ENCODE assay signal across 9 mouse cellular contexts in the genomic region with DNA sequence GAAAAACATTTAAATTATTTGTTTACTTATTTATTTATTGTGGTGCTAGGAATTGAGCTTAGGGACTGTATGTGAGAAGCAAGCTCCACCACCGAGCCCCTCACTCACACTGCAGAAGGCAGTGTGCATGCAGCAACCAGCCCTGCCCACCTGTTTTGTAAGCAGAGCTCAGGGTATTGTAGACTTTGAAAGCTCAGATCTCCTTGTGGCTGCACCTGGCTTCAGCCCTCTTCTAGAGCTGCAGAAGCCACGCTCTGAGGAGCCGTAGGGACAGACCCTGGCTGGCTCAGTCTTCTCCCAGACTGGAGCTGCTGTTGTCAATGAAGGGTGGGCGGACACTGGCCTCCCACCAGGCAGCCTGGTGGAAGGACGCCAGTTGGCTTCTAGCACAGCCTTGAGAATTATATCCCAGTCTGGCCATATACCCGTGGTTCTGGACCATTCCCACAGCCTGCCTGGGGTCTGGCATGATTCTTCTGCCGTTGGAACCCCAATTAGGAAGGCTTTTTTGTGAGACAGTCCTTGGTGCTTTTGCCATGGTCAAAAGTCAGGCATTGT. TPM values are rescaled to one million over a fixed set of nuclear protein-coding genes. Genes with fewer than 3 reads are reported as not detected.
DNase-seq lines count a peak whose midpoint lies in the region; ATAC-seq and TF ChIP-seq lines count a peak whose summit lies in the region.
"Had no signal": no experiment of that assay in that cellular context is flagged by ENCODE, and none has a peak within 500 bp of the region (broad histone marks: within the 10 kb centered on the region; RNA-seq: fewer than 3 reads in every experiment).

No protein-coding gene starts in this region.

- peak; percentile 94 for DNase-seq in heart, adult 11 months
- peak; percentile 19 for DNase-seq in thymus, adult 2 months
- DNase-seq in thymus, adult 18-20 months: no peak
- DNase-seq in left cerebral cortex, postnatal 36 days (ENCODE audit: low spot score in 2 of 2): peak; percentile 78 to 81
- peak; percentile 58 for DNase-seq in thymus, postnatal 4 days
- DNase-seq in embryo, embryonic 9.5 days (ENCODE audit: extremely low spot score): no peak

- no peak for TF ChIP-seq POLR2A in thymus, adult 2 months (IDR thresholded peaks at IDR 0.05; ENCODE audit: control insufficient read depth, extremely low read depth, insufficient read depth, low read length, poor library complexity)

- H3K4me1 ChIP-seq in heart, embryonic 11.5 days (ENCODE audit: control insufficient read depth, insufficient read depth, low read length): peaks cover 2% of the 10 kb centered on the region; the same call in 1 of the 2 replicates
- H3K4me1 ChIP-seq in thymus, adult 2 months (replicated peaks; ENCODE audit: control insufficient read depth, insufficient read depth, low read length): peaks cover 7% of the 10 kb centered on the region
- no peaks in the 10 kb centered on the region for H3K4me1 ChIP-seq in intestine, postnatal 0 days (replicated peaks; ENCODE audit: control insufficient read depth, insufficient read depth, low read length)
- H3K4me1 ChIP-seq: embryonic facial prominence, embryonic 12.5 days had no signal

- H3K36me3 ChIP-seq in heart, embryonic 11.5 days (ENCODE audit: control insufficient read depth, insufficient read depth, low read length): no peaks in the 10 kb centered on the region
- H3K36me3 ChIP-seq in thymus, adult 2 months (ENCODE audit: control insufficient read depth, insufficient read depth, low read length): no peaks in the 10 kb centered on the region
- H3K36me3 ChIP-seq in intestine, postnatal 0 days (ENCODE audit: control insufficient read depth, insufficient read depth): peaks cover 14% of the 10 kb centered on the region; the same call in 1 of the 2 replicates

- H3K9ac ChIP-seq in heart, embryonic 11.5 days (ENCODE audit: low read depth, low read length): no peak overlapping the region
- no peak overlapping the region for H3K9ac ChIP-seq in intestine, postnatal 0 days (ENCODE audit: low read depth, low read length)
- H3K9ac ChIP-seq: embryonic facial prominence, embryonic 12.5 days had no signal

- H3K27me3 ChIP-seq in heart, embryonic 11.5 days (ENCODE audit: control insufficient read depth, insufficient read depth, low read length): peaks cover 4% of the 10 kb centered on the region; the same call in 1 of the 2 replicates
- no peaks in the 10 kb centered on the region for H3K27me3 ChIP-seq in thymus, adult 2 months (ENCODE audit: control insufficient read depth, insufficient read depth, low read length)
- H3K27me3 ChIP-seq in intestine, postnatal 0 days (replicated peaks; ENCODE audit: control insufficient read depth, insufficient read depth, low read length): no peaks in the 10 kb centered on the region
- H3K27me3 ChIP-seq: embryonic facial prominence, embryonic 12.5 days had no signal

- no peak for ATAC-seq in heart, embryonic 11.5 days (replicated peaks; ENCODE audit: insufficient number of reproducible peaks, low FRiP score, low TSS enrichment)
- ATAC-seq in intestine, postnatal 0 days: no peak

- no peak overlapping the region for H3K4me2 ChIP-seq in heart, embryonic 11.5 days
- no peak overlapping the region for H3K4me2 ChIP-seq in intestine, postnatal 0 days (replicated peaks; ENCODE audit: low read depth)
- H3K4me2 ChIP-seq: embryonic facial prominence, embryonic 12.5 days had no signal

- intact Hi-C loops in left cerebral cortex, postnatal 36 days (cut with DNase I): no loop called here

- H3K27ac ChIP-seq in heart, embryonic 11.5 days (ENCODE audit: low read depth, low read length): no peak overlapping the region
- H3K27ac ChIP-seq in thymus, adult 2 months (ENCODE audit: control insufficient read depth, insufficient read depth, low read length): no peak overlapping the region
- no peak overlapping the region for H3K27ac ChIP-seq in intestine, postnatal 0 days (ENCODE audit: low read depth, low read length)
- H3K27ac ChIP-seq: embryonic facial prominence, embryonic 12.5 days had no signal

- H3K4me3 ChIP-seq in heart, embryonic 11.5 days (ENCODE audit: low read depth, low read length): no peak overlapping the region
- H3K4me3 ChIP-seq in thymus, adult 2 months (ENCODE audit: control insufficient read depth, insufficient read depth, low read length): no peak overlapping the region
- H3K4me3 ChIP-seq in intestine, postnatal 0 days (ENCODE audit: low read depth, low read length): no peak overlapping the region
- H3K4me3 ChIP-seq: embryonic facial prominence, embryonic 12.5 days had no signal

- H3K9me3 ChIP-seq in heart, embryonic 11.5 days (replicated peaks; ENCODE audit: control insufficient read depth, low read length): no peaks in the 10 kb centered on the region
- no peaks in the 10 kb centered on the region for H3K9me3 ChIP-seq in intestine, postnatal 0 days (ENCODE audit: control insufficient read depth)
- H3K9me3 ChIP-seq: embryonic facial prominence, embryonic 12.5 days had no signal

- no peak for TF ChIP-seq CTCF in thymus, adult 2 months (IDR thresholded peaks at IDR 0.05; ENCODE audit: borderline replicate concordance, control insufficient read depth, extremely low read depth, insufficient read depth, low read length, poor library complexity)
- no peak for TF ChIP-seq CTCF in intestine, postnatal 0 days (IDR thresholded peaks at IDR 0.05; ENCODE audit: low read depth)

- 62% methylated on average over 7 of the region's 7 CpGs for WGBS in heart, embryonic 11.5 days (ENCODE audit: insufficient replicate concordance)
- 48% methylated on average over 7 of the region's 7 CpGs for WGBS in thymus, adult 2 months
- WGBS in intestine, postnatal 0 days: 74% methylated on average over 7 of the region's 7 CpGs

RNA-seq across cellular contexts. Expression of a gene that starts 16.9 kb away (rescaled TPM):
- 7.3 and 8.4 TPM in 2 replicates for polyA plus RNA-seq in heart, embryonic 11.5 days (2014; fragmentation: Nextera tagmentation; extraction: Ambion mirVana)
- polyA plus RNA-seq in thymus, adult 2 months (2012; rRNA removed): 6.5 and 7.1 TPM in 2 replicates
- total RNA-seq in left cerebral cortex, postnatal 36 days (2021): 100 to 1,000 TPM; 191 to 198 TPM
- polyA plus RNA-seq in intestine, postnatal 0 days (2015; fragmentation: Nextera tagmentation; extraction: Ambion mirVana): 4.5 and 5.6 TPM in 2 replicates

RNA-seq across cellular contexts. Expression of a gene that starts 27.1 kb away (rescaled TPM):
- 16.2 and 17.4 TPM in 2 replicates for polyA plus RNA-seq in heart, embryonic 11.5 days (2014; fragmentation: Nextera tagmentation; extraction: Ambion mirVana)
- polyA plus RNA-seq in thymus, adult 2 months (2012; rRNA removed): 54.6 and 64.4 TPM in 2 replicates
- total RNA-seq in left cerebral cortex, postnatal 36 days (2021): 10 to 100 TPM; 19.4 to 20.6 TPM
- 8.2 and 10.7 TPM in 2 replicates for polyA plus RNA-seq in intestine, postnatal 0 days (2015; fragmentation: Nextera tagmentation; extraction: Ambion mirVana)

RNA-seq across cellular contexts. Expression of a gene that starts 54.2 kb away (rescaled TPM):
- 0.07 TPM in 1 of 2 replicates, not detected in the other for polyA plus RNA-seq in heart, embryonic 11.5 days (2014; fragmentation: Nextera tagmentation; extraction: Ambion mirVana)
- 11.5 and 13.0 TPM in 2 replicates for polyA plus RNA-seq in thymus, adult 2 months (2012; rRNA removed)
- 10 to 100 TPM; 18.8 to 23.4 TPM for total RNA-seq in left cerebral cortex, postnatal 36 days (2021)
- polyA plus RNA-seq in intestine, postnatal 0 days (2015; fragmentation: Nextera tagmentation; extraction: Ambion mirVana): 1.5 and 1.6 TPM in 2 replicates
- polyA plus RNA-seq: embryonic facial prominence, embryonic 12.5 days had no signal

Comparison
In these comparisons a context has a peak if more than half of its experiments do, and no peak if none do; other contexts are left out.
1. DNase-seq: peak in heart, adult 11 months (single experiment), thymus, adult 2 months (single experiment), left cerebral cortex, postnatal 36 days (2 of 2) and thymus, postnatal 4 days (single experiment); none in thymus, adult 18-20 months (0 of 2) and embryo, embryonic 9.5 days (single experiment).